Comparison of ENCODE assay signal across 11 mouse cellular contexts in genomic region chr1:132144223-132144622, GRCm38 (mm10). TPM values are rescaled to one million over a fixed set of nuclear protein-coding genes. Genes with fewer than 3 reads are reported as not detected.
DNase-seq lines count a peak whose midpoint lies in the region; ATAC-seq and TF ChIP-seq lines count a peak whose summit lies in the region.
"Had no signal": no experiment of that assay in that cellular context is flagged by ENCODE, and none has a peak within 500 bp of the region (broad histone marks: within the 10 kb centered on the region; RNA-seq: fewer than 3 reads in every experiment).

No protein-coding gene starts in this region.

- no peaks in the 10 kb centered on the region for H3K9me3 ChIP-seq in hindbrain, embryonic 10.5 days
- no peaks in the 10 kb centered on the region for H3K9me3 ChIP-seq in midbrain, embryonic 10.5 days (replicated peaks)
- H3K9me3 ChIP-seq in lung, postnatal 0 days (ENCODE audit: low read length), result no peaks in the 10 kb centered on the region

- H3K27ac ChIP-seq in hindbrain, embryonic 10.5 days, result no peak overlapping the region
- no peak overlapping the region for H3K27ac ChIP-seq in midbrain, embryonic 10.5 days (replicated peaks)
- no peak overlapping the region for H3K27ac ChIP-seq in lung, postnatal 0 days (ENCODE audit: low read length)

- DNase-seq in left cerebral cortex, adult 11 months (ENCODE audit: low spot score), result peak; percentile 52
- no peak for DNase-seq in left cerebral cortex, postnatal 4 days
- DNase-seq in hindbrain, embryonic 10.5 days (ENCODE audit: low spot score), result peak; percentile 30
- peak; percentile 62 for DNase-seq in midbrain, embryonic 10.5 days (ENCODE audit: low spot score)
- peak; percentile 87 for DNase-seq in telencephalon, adult 2 months (ENCODE audit: low read depth, low spot score)
- no peak for DNase-seq in cerebellum, adult 11 months
- DNase-seq in lung, postnatal 0 days (ENCODE audit: low spot score), result no peak
- DNase-seq: heart, postnatal 10 days had no signal

- no peak overlapping the region for H3K9ac ChIP-seq in lung, postnatal 0 days (replicated peaks; ENCODE audit: low read depth)

- no peak overlapping the region for H3K4me2 ChIP-seq in lung, postnatal 0 days (replicated peaks; ENCODE audit: low read depth, low read length)

- TF ChIP-seq CTCF in lung, postnatal 0 days (IDR thresholded peaks at IDR 0.05), result no peak

- no peak overlapping the region for H3K4me3 ChIP-seq in hindbrain, embryonic 10.5 days
- no peak overlapping the region for H3K4me3 ChIP-seq in midbrain, embryonic 10.5 days
- no peak overlapping the region for H3K4me3 ChIP-seq in lung, postnatal 0 days (ENCODE audit: low read depth, low read length)
- H3K4me3 ChIP-seq: erythroblast, embryonic 14.5 days; megakaryocyte, embryonic 14.5 days had no signal

- intact Hi-C loops in left cerebral cortex, postnatal 4 days (cut with DNase I), result no loop called here

- H3K4me1 ChIP-seq in hindbrain, embryonic 10.5 days (replicated peaks), result peaks cover 48% of the 10 kb centered on the region
- peaks cover 42% of the 10 kb centered on the region for H3K4me1 ChIP-seq in midbrain, embryonic 10.5 days
- peaks cover 9% of the 10 kb centered on the region; the same call in 1 of the 2 replicates for H3K4me1 ChIP-seq in lung, postnatal 0 days (ENCODE audit: insufficient read depth, low read depth, low read length)

- no peak for TF ChIP-seq EP300 in lung, postnatal 0 days (IDR thresholded peaks at IDR 0.05)

- peaks cover 21% of the 10 kb centered on the region for H3K27me3 ChIP-seq in hindbrain, embryonic 10.5 days (ENCODE audit: insufficient read depth, poor library complexity, severe bottlenecking)
- H3K27me3 ChIP-seq in midbrain, embryonic 10.5 days (ENCODE audit: low read depth, poor library complexity, severe bottlenecking), result peaks cover 35% of the 10 kb centered on the region
- no peaks in the 10 kb centered on the region for H3K27me3 ChIP-seq in lung, postnatal 0 days (replicated peaks; ENCODE audit: insufficient read depth, low read length)

- ATAC-seq in erythroblast, adult 5-6 weeks (replicated peaks; ENCODE audit: low FRiP score, poor library complexity, severe bottlenecking), result no peak
- ATAC-seq in lung, postnatal 0 days, result no peak

- H3K36me3 ChIP-seq in hindbrain, embryonic 10.5 days, result no peaks in the 10 kb centered on the region
- H3K36me3 ChIP-seq in midbrain, embryonic 10.5 days, result no peaks in the 10 kb centered on the region
- H3K36me3 ChIP-seq in lung, postnatal 0 days (ENCODE audit: insufficient read depth, low read length), result no peaks in the 10 kb centered on the region

- 25% methylated on average over 2 of the region's 2 CpGs for WGBS in hindbrain, embryonic 10.5 days
- WGBS in midbrain, embryonic 10.5 days, result 25% methylated on average over 2 of the region's 2 CpGs
- 35% methylated on average over 2 of the region's 2 CpGs for WGBS in lung, postnatal 0 days

RNA-seq across cellular contexts. Expression of gene Cdk18, which starts 4.7 kb away (rescaled TPM):
- 10 to 100 TPM in 1 of 2 experiments, 1 to 10 TPM in 1; 9.3 to 11.5 TPM for total RNA-seq in left cerebral cortex, postnatal 4 days (2021)
- polyA plus RNA-seq in hindbrain, embryonic 10.5 days (2016; fragmentation: Nextera tagmentation; extraction: Ambion mirVana), result 2.1 and 2.2 TPM in 2 replicates
- polyA plus RNA-seq in midbrain, embryonic 10.5 days (2016; fragmentation: Nextera tagmentation; extraction: Ambion mirVana), result 0.68 and 0.72 TPM in 2 replicates
- not detected in 2 replicates for total RNA-seq in erythroblast, adult 5-6 weeks (2015; ENCODE audit: low replicate concordance)
- total RNA-seq in erythroblast, adult 5-6 weeks (2017; ENCODE audit: low replicate concordance), result 0.28 TPM in 1 of 2 replicates, not detected in the other
- 6.5 and 6.9 TPM in 2 replicates for polyA plus RNA-seq in lung, postnatal 0 days (2015; fragmentation: Nextera tagmentation; extraction: Ambion mirVana)
- polyA plus RNA-seq: erythroblast, embryonic 14.5 days had no signal

RNA-seq across cellular contexts. Expression of gene Lemd1, which starts 47.0 kb away (rescaled TPM):
- 10 to 100 TPM in 1 of 2 experiments, 1 to 10 TPM in 1; 8.8 to 10.1 TPM for total RNA-seq in left cerebral cortex, postnatal 4 days (2021)
- polyA plus RNA-seq in hindbrain, embryonic 10.5 days (2016; fragmentation: Nextera tagmentation; extraction: Ambion mirVana), result 2.6 and 7.7 TPM in 2 replicates
- polyA plus RNA-seq in midbrain, embryonic 10.5 days (2016; fragmentation: Nextera tagmentation; extraction: Ambion mirVana), result 6.2 and 8.4 TPM in 2 replicates
- total RNA-seq in erythroblast, adult 5-6 weeks (2015; ENCODE audit: low replicate concordance), result not detected in 2 replicates
- not detected in 2 replicates for total RNA-seq in erythroblast, adult 5-6 weeks (2017; ENCODE audit: low replicate concordance)
- polyA plus RNA-seq in lung, postnatal 0 days (2015; fragmentation: Nextera tagmentation; extraction: Ambion mirVana), result 0.79 TPM in 1 of 2 replicates, not detected in the other
- total RNA-seq: heart, postnatal 10 days had no signal
- polyA plus RNA-seq: erythroblast, embryonic 14.5 days had no signal

RNA-seq across cellular contexts. Expression of gene AC124108.1, which starts 47.0 kb away (rescaled TPM):
- 1 to 10 TPM; 3.6 to 4.2 TPM for total RNA-seq in left cerebral cortex, postnatal 4 days (2021)
- 1.6 and 2.8 TPM in 2 replicates for polyA plus RNA-seq in hindbrain, embryonic 10.5 days (2016; fragmentation: Nextera tagmentation; extraction: Ambion mirVana)
- polyA plus RNA-seq in midbrain, embryonic 10.5 days (2016; fragmentation: Nextera tagmentation; extraction: Ambion mirVana), result 2.3 and 4.0 TPM in 2 replicates
- total RNA-seq in erythroblast, adult 5-6 weeks (2015; ENCODE audit: low replicate concordance), result not detected in 2 replicates
- total RNA-seq in erythroblast, adult 5-6 weeks (2017; ENCODE audit: low replicate concordance), result not detected in 2 replicates
- not detected in 2 replicates for polyA plus RNA-seq in lung, postnatal 0 days (2015; fragmentation: Nextera tagmentation; extraction: Ambion mirVana)
- total RNA-seq: heart, postnatal 10 days had no signal
- polyA plus RNA-seq: erythroblast, embryonic 14.5 days had no signal

Comparison
In these comparisons a context has a peak if more than half of its experiments do, and no peak if none do; other contexts are left out.
1. DNase-seq: peak in left cerebral cortex, adult 11 months (single experiment), hindbrain, embryonic 10.5 days (single experiment), midbrain, embryonic 10.5 days (single experiment) and telencephalon, adult 2 months (single experiment); none in left cerebral cortex, postnatal 4 days (single experiment), cerebellum, adult 11 months (single experiment) and lung, postnatal 0 days (single experiment).